Mouse (Mus musculus) cortical plate, adult 2 months (tissue): ENCODE measurements at regions not wholly inside any gene's neighbourhood (a gene's known extent, or its start where the extent isn't known, plus 50 kb on each side); places are given as distances from the start of the nearest gene placed in this dataset.

Source experiments
- CTCF ChIP-seq: fragments of 200-500 bp; IDR thresholded peaks from 2 replicates; pipeline ENCODE4 v1.5.1; 2011; ENCODE audit warnings: mild to moderate bottlenecking, control low read depth, low read length; ENCODE audit not compliant: insufficient read depth; ENCODE audit errors: extremely low read depth
- POLR2A ChIP-seq: fragments of 200-500 bp; IDR thresholded peaks from 2 replicates; pipeline ENCODE4 v1.6.1; 2011; ENCODE audit warnings: mild to moderate bottlenecking, low read length, control low read depth; ENCODE audit not compliant: insufficient read depth; ENCODE audit errors: extremely low read depth

GRCm38 (mm10) chr9:61478862-61479261 lies 106.7 kb downstream of the Tle3 start:
- TF ChIP-seq POLR2A (no peak), CTCF (no peak)
